Mouse (Mus musculus) small intestine, adult 2 months (tissue): ENCODE results near the gene Zfand2b.

Experiments
- CTCF ChIP-seq: fragments of 200-500 bp; IDR thresholded peaks from 2 replicates; pipeline ENCODE4 v1.5.1; 2012; ENCODE audit warnings: low read depth, mild to moderate bottlenecking, control low read depth, inconsistent platforms, low read length, moderate library complexity, mixed read lengths; ENCODE audit not compliant: insufficient replicate concordance, insufficient read length; ENCODE audit errors: extremely low read depth
- POLR2A ChIP-seq: fragments of 200-500 bp; IDR thresholded peaks from 2 replicates; pipeline ENCODE4 v1.6.1; 2012; ENCODE audit warnings: low read depth, mild to moderate bottlenecking, control low read depth, inconsistent platforms, low read length, moderate library complexity

GRCm38 (mm10) chr1:75219531-75219930 lies 51.1 kb downstream of the Zfand2b start, which contains the start of gene Tuba4a:
- TF ChIP-seq CTCF (no peak), POLR2A (no peak)
